ENCODE assay signal across 1 mouse cellular context in genomic region chr15:99032041-99032725, GRCm38 (mm10).
TF ChIP-seq lines count a peak whose summit lies in the region.

No protein-coding gene starts in this region.

TF ChIP-seq in CH12.LX, 34 proteins besides CTCF, POLR2A, EP300 and RAD21 (continued from another document):
- 0 out of 2 replicates have a peak, but pooled peaks have one; percentile 8 for TF ChIP-seq ZMIZ1 (IDR thresholded peaks at IDR 0.05; ENCODE audit: low read depth, low read length)
- TF ChIP-seq MXI1 (IDR thresholded peaks at IDR 0.05; ENCODE audit: low read depth, low read length) = 0 out of 2 replicates have a peak, but pooled peaks have one; percentile 36
